ENCODE assay signal across 8 mouse cellular contexts in genomic region chr12:4717417-4717816, GRCm38 (mm10). TPM values are rescaled to one million over a fixed set of nuclear protein-coding genes. Genes with fewer than 3 reads are reported as not detected.
A peak's percentile ranks its signal among the peaks of the same experiment; 100 is the strongest.
DNase-seq lines count a peak whose midpoint lies in the region; ATAC-seq lines count a peak whose summit lies in the region.

No protein-coding gene starts in this region.

- DNase-seq in midbrain, embryonic 11.5 days (ENCODE audit: low spot score, missing footprints): no peak
- DNase-seq in embryo, embryonic 10.5 days (ENCODE audit: low spot score): peak; percentile 61
- peak; percentile 41 for DNase-seq in lung, postnatal 10 days
- DNase-seq in thymus, postnatal 4 days: peak; percentile 59
- DNase-seq in left cerebral cortex, adult 11 months (ENCODE audit: low spot score): no peak
- DNase-seq in left cerebral cortex, postnatal 4 days: no peak

- H3K4me1 ChIP-seq in midbrain, embryonic 11.5 days (ENCODE audit: control insufficient read depth, insufficient read depth, low read length): no peaks in the 10 kb centered on the region
- H3K4me1 ChIP-seq in midbrain, embryonic 16.5 days (ENCODE audit: control insufficient read depth, insufficient read depth, low read length): no peaks in the 10 kb centered on the region; the same call in 1 of the 2 replicates
- H3K4me1 ChIP-seq in intestine, embryonic 15.5 days (replicated peaks): no peaks in the 10 kb centered on the region

- no peak overlapping the region for H3K4me2 ChIP-seq in midbrain, embryonic 11.5 days
- no peak overlapping the region for H3K4me2 ChIP-seq in midbrain, embryonic 16.5 days (ENCODE audit: low read length)
- H3K4me2 ChIP-seq in intestine, embryonic 15.5 days (replicated peaks): no peak overlapping the region; the same call in 1 of the 2 replicates

- 10% methylated on average over 7 of the region's 7 CpGs for WGBS in midbrain, embryonic 11.5 days
- 5% methylated on average over 7 of the region's 7 CpGs for WGBS in midbrain, embryonic 16.5 days
- 6% methylated on average over 7 of the region's 7 CpGs for WGBS in intestine, embryonic 15.5 days

- no peaks in the 10 kb centered on the region for H3K27me3 ChIP-seq in midbrain, embryonic 11.5 days (ENCODE audit: control insufficient read depth, insufficient read depth, low read length)
- H3K27me3 ChIP-seq in midbrain, embryonic 16.5 days (ENCODE audit: control insufficient read depth, insufficient read depth, low read depth, low read length): no peaks in the 10 kb centered on the region
- H3K27me3 ChIP-seq in intestine, embryonic 15.5 days (replicated peaks): no peaks in the 10 kb centered on the region

- ATAC-seq in midbrain, embryonic 11.5 days (ENCODE audit: low FRiP score): peak; percentile 76; the same call in 1 of the 2 replicates
- ATAC-seq in midbrain, embryonic 16.5 days: no peak
- ATAC-seq in intestine, embryonic 15.5 days: peak; percentile 94

- no peak overlapping the region for H3K27ac ChIP-seq in midbrain, embryonic 11.5 days (ENCODE audit: low read depth, low read length)
- H3K27ac ChIP-seq in midbrain, embryonic 16.5 days (ENCODE audit: low read length): no peak overlapping the region
- no peak overlapping the region for H3K27ac ChIP-seq in intestine, embryonic 15.5 days

- H3K36me3 ChIP-seq in midbrain, embryonic 11.5 days (ENCODE audit: control insufficient read depth, insufficient read depth, low read length): no peaks in the 10 kb centered on the region
- H3K36me3 ChIP-seq in midbrain, embryonic 16.5 days (ENCODE audit: control insufficient read depth, insufficient read depth, low read length): peaks cover 15% of the 10 kb centered on the region; the same call in 1 of the 2 replicates
- H3K36me3 ChIP-seq in intestine, embryonic 15.5 days: peaks cover 3% of the 10 kb centered on the region; the same call in 1 of the 2 replicates

- H3K4me3 ChIP-seq in midbrain, embryonic 11.5 days (ENCODE audit: low read depth, low read length): no peak overlapping the region
- H3K4me3 ChIP-seq in midbrain, embryonic 16.5 days (ENCODE audit: low read depth, low read length): no peak overlapping the region
- no peak overlapping the region for H3K4me3 ChIP-seq in intestine, embryonic 15.5 days (replicated peaks)

- no peak overlapping the region for H3K9ac ChIP-seq in midbrain, embryonic 11.5 days (ENCODE audit: low read length)
- H3K9ac ChIP-seq in midbrain, embryonic 16.5 days (ENCODE audit: low read depth, low read length): no peak overlapping the region
- H3K9ac ChIP-seq in intestine, embryonic 15.5 days: no peak overlapping the region

- no peaks in the 10 kb centered on the region for H3K9me3 ChIP-seq in midbrain, embryonic 11.5 days (ENCODE audit: control insufficient read depth, low read length)
- no peaks in the 10 kb centered on the region for H3K9me3 ChIP-seq in midbrain, embryonic 16.5 days (replicated peaks; ENCODE audit: control insufficient read depth, low read length, poor library complexity, severe bottlenecking)
- no peaks in the 10 kb centered on the region for H3K9me3 ChIP-seq in intestine, embryonic 15.5 days

- intact Hi-C loops in left cerebral cortex, postnatal 4 days (cut with DNase I): no loop called here

RNA-seq across cellular contexts. Expression of gene Fam228a, which starts 20.8 kb away (rescaled TPM):
- polyA plus RNA-seq in midbrain, embryonic 11.5 days (2014; fragmentation: Nextera tagmentation; extraction: Ambion mirVana): 0.19 and 0.41 TPM in 2 replicates
- 0.69 and 1.1 TPM in 2 replicates for polyA plus RNA-seq in midbrain, embryonic 16.5 days (2015; fragmentation: Nextera tagmentation; extraction: Ambion mirVana)
- polyA plus RNA-seq in intestine, embryonic 15.5 days (2015; fragmentation: Nextera tagmentation; extraction: Ambion mirVana): 0.14 TPM in 2 replicates
- 1 to 10 TPM; 2.3 to 2.7 TPM for total RNA-seq in left cerebral cortex, postnatal 4 days (2021)

RNA-seq across cellular contexts. Expression of gene Pfn4, which starts 51.4 kb away (rescaled TPM):
- 3.8 and 6.2 TPM in 2 replicates for polyA plus RNA-seq in midbrain, embryonic 11.5 days (2014; fragmentation: Nextera tagmentation; extraction: Ambion mirVana)
- polyA plus RNA-seq in midbrain, embryonic 16.5 days (2015; fragmentation: Nextera tagmentation; extraction: Ambion mirVana): 15.1 and 17.4 TPM in 2 replicates
- polyA plus RNA-seq in intestine, embryonic 15.5 days (2015; fragmentation: Nextera tagmentation; extraction: Ambion mirVana): 1.7 TPM in 2 replicates
- total RNA-seq in left cerebral cortex, postnatal 4 days (2021): 10 to 100 TPM in 1 of 2 experiments, 1 to 10 TPM in 1; 9.6 to 10.6 TPM

RNA-seq across cellular contexts. Expression of gene Fam228b, which starts 51.6 kb away (rescaled TPM):
- polyA plus RNA-seq in midbrain, embryonic 11.5 days (2014; fragmentation: Nextera tagmentation; extraction: Ambion mirVana): 4.2 and 4.3 TPM in 2 replicates
- 5.9 and 8.0 TPM in 2 replicates for polyA plus RNA-seq in midbrain, embryonic 16.5 days (2015; fragmentation: Nextera tagmentation; extraction: Ambion mirVana)
- polyA plus RNA-seq in intestine, embryonic 15.5 days (2015; fragmentation: Nextera tagmentation; extraction: Ambion mirVana): 1.2 and 1.8 TPM in 2 replicates
- total RNA-seq in left cerebral cortex, postnatal 4 days (2021): 10 to 100 TPM; 16.0 to 21.1 TPM

Comparison
In these comparisons a context has a peak if more than half of its experiments do, and no peak if none do; other contexts are left out.
1. DNase-seq: peak in embryo, embryonic 10.5 days (single experiment), lung, postnatal 10 days (single experiment) and thymus, postnatal 4 days (single experiment); none in midbrain, embryonic 11.5 days (single experiment), left cerebral cortex, adult 11 months (single experiment) and left cerebral cortex, postnatal 4 days (single experiment).